Mouse (Mus musculus) CH12.LX (cell line): ENCODE results near the gene Irf8. TPM values are rescaled to one million over a fixed set of nuclear protein-coding genes. Genes with fewer than 3 reads are reported as not detected.

Experiments
- DNase-seq: peaks from one replicate; pipeline ENCODE4 v3.0.0-alpha.2; 2013; ENCODE audit errors: extremely low read depth
- H3K27ac ChIP-seq: 2 replicates; pipeline ENCODE4 v1.5.1; 2012; ENCODE audit warnings: low read depth, mild to moderate bottlenecking, control low read depth, moderate library complexity; ENCODE audit not compliant: insufficient read depth
- H3K27me3 ChIP-seq: replicated peaks from 2 replicates; pipeline ENCODE3; 2012; ENCODE audit warnings: inconsistent platforms
- H3K36me3 ChIP-seq, 2 experiments: replicated peaks in 1 of 2; 2 replicates each; pipeline versions ENCODE3 to v1.6.1; 2012; ENCODE audit warnings: inconsistent platforms in 1 of 2, low read length in 1 of 2, mild to moderate bottlenecking in 1 of 2, mixed read lengths in 1 of 2, moderate library complexity in 1 of 2; ENCODE audit not compliant: control insufficient read depth in 1 of 2, insufficient read depth in 1 of 2
- H3K4me1 ChIP-seq, 2 experiments: 2 replicates each; pipeline ENCODE4 v1.6.1; 2012; ENCODE audit warnings: inconsistent platforms in 1 of 2, moderate library complexity in 1 of 2; ENCODE audit not compliant: insufficient read depth in 2 of 2, control insufficient read depth in 1 of 2
- H3K4me2 ChIP-seq: 2 replicates; pipeline ENCODE4 v1.6.1; 2012; ENCODE audit warnings: low read depth, mild to moderate bottlenecking, control low read depth; ENCODE audit not compliant: poor library complexity, insufficient read depth, severe bottlenecking
- H3K4me3 ChIP-seq, 3 experiments: fragments of 150-350 bp in 1 of 3; sonication (generic) in 1 of 3; replicated peaks in 1 of 3; 2 replicates each; pipeline versions ENCODE3 to v1.5.1; 2011 to 2012; ENCODE audit warnings: low read depth in 2 of 3, low read length in 2 of 3, mild to moderate bottlenecking in 2 of 3, moderate library complexity in 2 of 3, control low read depth in 1 of 3, improper control_type of control experiment in 1 of 3, inconsistent platforms in 1 of 3, mixed read lengths in 1 of 3; ENCODE audit not compliant: poor library complexity in 1 of 3
- H3K79me2 ChIP-seq: replicated peaks from 2 replicates; pipeline ENCODE4 v1.6.1; 2012; ENCODE audit warnings: mild to moderate bottlenecking, moderate library complexity; ENCODE audit not compliant: control insufficient read depth, poor library complexity, insufficient read depth, severe bottlenecking; ENCODE audit errors: extremely low read depth
- H3K9ac ChIP-seq: 2 replicates; pipeline ENCODE4 v1.6.1; 2012; ENCODE audit warnings: low read depth, mild to moderate bottlenecking, control low read depth, moderate library complexity; ENCODE audit not compliant: insufficient read depth
- H3K9me3 ChIP-seq: replicated peaks from 2 replicates; pipeline ENCODE3; 2012; ENCODE audit warnings: low read length, inconsistent platforms, mixed read lengths
- BHLHE40 ChIP-seq: IDR thresholded peaks from 2 replicates; pipeline ENCODE4 v1.6.1; 2011; ENCODE audit warnings: mild to moderate bottlenecking, low read depth, low read length, improper control_type of control experiment
- E2F4 ChIP-seq: IDR thresholded peaks from 2 replicates; pipeline ENCODE4 v1.6.1; 2011; ENCODE audit warnings: low read depth, low read length, improper control_type of control experiment; ENCODE audit not compliant: insufficient replicate concordance
- EP300 ChIP-seq: IDR thresholded peaks from 2 replicates; pipeline ENCODE4 v1.6.1; 2011; ENCODE audit warnings: low read length, improper control_type of control experiment
- ETS1 ChIP-seq: conservative IDR thresholded peaks from 2 replicates; pipeline ENCODE4 v1.6.1; 2012; ENCODE audit warnings: low read depth, mild to moderate bottlenecking, inconsistent platforms, low read length, improper control_type of control experiment, moderate library complexity
- HCFC1 ChIP-seq: IDR thresholded peaks from 2 replicates; pipeline ENCODE4 v1.6.1; 2012; ENCODE audit warnings: low read depth, mild to moderate bottlenecking, inconsistent platforms, low read length, improper control_type of control experiment
- IRF4 ChIP-seq: IDR thresholded peaks from 2 replicates; pipeline ENCODE4 v1.6.1; 2014; ENCODE audit warnings: low read depth, mild to moderate bottlenecking, inconsistent platforms, low read length, improper control_type of control experiment
- JUN ChIP-seq: IDR thresholded peaks from 2 replicates; pipeline ENCODE4 v1.6.1; 2011; ENCODE audit warnings: low read depth, mild to moderate bottlenecking, low read length, improper control_type of control experiment, moderate library complexity; ENCODE audit not compliant: insufficient read depth
- MAZ ChIP-seq: IDR thresholded peaks from 2 replicates; pipeline ENCODE4 v1.6.1; 2012; ENCODE audit warnings: low read depth, mild to moderate bottlenecking, inconsistent platforms, low read length, improper control_type of control experiment, moderate library complexity
- MEF2A ChIP-seq: IDR thresholded peaks from 2 replicates; pipeline ENCODE4 v1.6.1; 2014; ENCODE audit warnings: low read depth, mild to moderate bottlenecking, inconsistent platforms, low read length, improper control_type of control experiment, borderline replicate concordance
- MXI1 ChIP-seq: IDR thresholded peaks from 2 replicates; pipeline ENCODE4 v1.6.1; 2011; ENCODE audit warnings: mild to moderate bottlenecking, low read depth, low read length, improper control_type of control experiment
- MYC ChIP-seq: IDR thresholded peaks from 2 replicates; pipeline ENCODE4 v1.6.1; 2011; ENCODE audit warnings: low read depth, mild to moderate bottlenecking, improper control_type of control experiment, low read length
- NRF1 ChIP-seq: IDR thresholded peaks from 2 replicates; pipeline ENCODE4 v1.6.1; 2014; ENCODE audit warnings: low read depth, mild to moderate bottlenecking, inconsistent platforms, low read length, improper control_type of control experiment, moderate library complexity
- PAX5 ChIP-seq: IDR thresholded peaks from 2 replicates; pipeline ENCODE4 v1.6.1; 2012; ENCODE audit warnings: low read length, inconsistent platforms, mixed read lengths
- POLR2A ChIP-seq: IDR thresholded peaks from 2 replicates; pipeline ENCODE4 v1.6.1; 2011; ENCODE audit warnings: low read depth, mild to moderate bottlenecking, improper control_type of control experiment, low read length
- RAD21 ChIP-seq: IDR thresholded peaks from 2 replicates; pipeline ENCODE4 v1.6.1; 2011; ENCODE audit warnings: low read depth, mild to moderate bottlenecking, low read length, improper control_type of control experiment, moderate library complexity
- RCOR1 ChIP-seq: conservative IDR thresholded peaks from 2 replicates; pipeline ENCODE4 v1.6.1; 2012; ENCODE audit warnings: low read depth, mild to moderate bottlenecking, inconsistent platforms, low read length, improper control_type of control experiment
- SIN3A ChIP-seq: IDR thresholded peaks from 2 replicates; pipeline ENCODE4 v1.6.1; 2012; ENCODE audit warnings: low read length, improper control_type of control experiment, inconsistent platforms
- TBP ChIP-seq: conservative IDR thresholded peaks from 2 replicates; pipeline ENCODE4 v1.6.1; 2011; ENCODE audit warnings: low read depth, low read length, improper control_type of control experiment
- TCF12 ChIP-seq: IDR thresholded peaks from 2 replicates; pipeline ENCODE4 v1.6.1; 2014; ENCODE audit warnings: low read depth, mild to moderate bottlenecking, inconsistent platforms, low read length, improper control_type of control experiment
- USF1 ChIP-seq: IDR thresholded peaks from 2 replicates; pipeline ENCODE4 v1.6.1; 2014; ENCODE audit warnings: low read depth, mild to moderate bottlenecking, inconsistent platforms, low read length, improper control_type of control experiment
- ZC3H11A ChIP-seq: IDR thresholded peaks from 2 replicates; pipeline ENCODE4 v1.6.1; 2012; ENCODE audit warnings: low read depth, mild to moderate bottlenecking, inconsistent platforms, low read length, improper control_type of control experiment
- ZMIZ1 ChIP-seq: IDR thresholded peaks from 2 replicates; pipeline ENCODE4 v1.6.1; 2012; ENCODE audit warnings: low read depth, mild to moderate bottlenecking, inconsistent platforms, low read length, improper control_type of control experiment
- dilution Hi-C: fragments of 300-500 bp; cut with MboI; formaldehyde crosslinking; loops from 2 replicates; pipeline ENCODE4 v1.14.3; 2020; ENCODE audit warnings: low sequenced_read_pairs; ENCODE audit not compliant: extremely low pct_unique_long_range_greater_than_20kb, extremely low pct_ligation_motif_present
- in situ Hi-C: fragments of 300-500 bp; cut with MboI; formaldehyde crosslinking; loops from 3 replicates; pipeline ENCODE4 v1.14.3; 2019; ENCODE audit warnings: low sequenced_read_pairs, low pct_ligation_motif_present, low pct_unique_long_range_greater_than_20kb, mixed read lengths
- polyA plus RNA-seq: library from polyadenylated mRNA; unstranded; fragments of >175 nt; gene quantifications from 2 replicates; pipeline ENCODE4 v1.2.1, GENCODE M21; 2012; ENCODE audit warnings: low read depth; ENCODE audit not compliant: insufficient read length
- total RNA-seq, 2 experiments: library from RNA; depleted of rRNA; stranded (reverse); fragments of 300-350 nt in 1 of 2; fragments of >200 nt in 1 of 2; gene quantifications; 2 replicates each; pipeline ENCODE4 v1.2.3; 2012 to 2014

Irf8 gene
- total and polyA plus RNA-seq, 3 experiments, result 13.3 to 34.3 (median 17.7) TPM

DNA sequence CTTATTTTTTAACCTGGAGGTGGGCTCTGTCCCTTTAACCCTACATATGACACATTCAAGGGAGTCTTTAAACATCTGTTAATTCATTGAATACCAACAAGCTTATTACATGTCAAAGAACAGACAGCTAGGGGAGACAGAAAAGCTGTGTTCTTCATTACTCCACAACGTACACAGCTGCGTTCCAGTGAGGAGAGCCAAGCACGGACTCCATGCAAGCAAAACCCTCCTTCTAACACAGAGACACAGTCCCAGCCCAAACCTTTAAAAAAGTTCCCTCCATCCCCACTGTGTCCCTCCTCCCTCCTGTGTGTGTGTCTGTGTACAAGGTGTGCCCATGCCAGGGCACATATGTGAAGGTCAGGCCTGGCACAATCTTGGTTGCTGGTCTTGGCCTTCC lies 30.0 kb upstream of the Irf8 start:
- in situ Hi-C loops, result no loop called here

DNA sequence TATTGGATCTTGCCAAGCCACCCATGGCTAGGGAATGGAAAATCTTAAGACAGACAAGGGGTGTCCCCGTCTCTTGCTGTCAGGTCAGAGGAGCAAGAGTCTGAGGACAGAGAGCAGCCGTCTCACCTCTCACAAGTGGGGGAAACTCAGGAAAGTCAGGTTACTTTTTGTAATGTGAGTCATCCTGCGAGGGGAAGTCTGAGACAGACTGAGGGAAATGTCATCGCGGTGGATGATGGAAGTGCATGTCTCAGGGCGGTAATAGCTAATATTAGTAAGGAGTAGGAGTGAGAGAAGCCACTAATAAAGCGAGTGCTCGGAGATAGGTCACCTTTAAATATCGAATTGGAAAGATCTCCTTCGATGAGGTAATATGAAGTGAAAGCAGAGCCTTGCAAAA lies 27.0 kb upstream of the Irf8 start:
- Histone ChIP-seq H3K4me3 (no peak overlapping the region), H3K9me3 (no peaks in the 10 kb centered on the region), H3K4me1 (peaks cover 3 to 34% of the 10 kb centered on the region in 2 experiments; a peak in 3 of 4 replicates), H3K9ac (no peak overlapping the region), H3K27ac (no peak overlapping the region), H3K36me3 (no peaks in the 10 kb centered on the region), H3K27me3 (peaks cover 13% of the 10 kb centered on the region), H3K79me2 (no peaks in the 10 kb centered on the region), H3K4me2 (0 out of 2 replicates have a peak overlapping the region, but pooled peaks have one; percentile 18)
- TF ChIP-seq BHLHE40 (peak; percentile 27; the same call in 1 of the 2 replicates), RAD21 (no peak), EP300 (peak; percentile 53), MXI1 (no peak), USF1 (no peak), JUN (no peak; the same call in 1 of the 2 replicates), E2F4 (no peak), MAZ (no peak), MEF2A (peak; percentile 67; the same call in 1 of the 2 replicates), SIN3A (no peak), RCOR1 (no peak), PAX5 (no peak), TCF12 (no peak), ETS1 (peak; percentile 65), POLR2A (no peak), ZMIZ1 (no peak), MYC (no peak), TBP (no peak), ZC3H11A (no peak), NRF1 (no peak), IRF4 (peak; percentile 73)
- in situ Hi-C loops (no loop called here), dilution Hi-C loops (no loop called here)
- peak; percentile 34 for DNase-seq

More for the DNA sequence above, 30.0 kb upstream of the Irf8 start:
- H3K4me1 ChIP-seq, result peaks cover 14 to 57% of the 10 kb centered on the region in 2 experiments
- H3K9me3 ChIP-seq, result no peaks in the 10 kb centered on the region
- dilution Hi-C loops, result no loop called here
- no peaks in the 10 kb centered on the region for H3K79me2 ChIP-seq
- no peaks in the 10 kb centered on the region for H3K36me3 ChIP-seq
- H3K27me3 ChIP-seq, result peaks cover 18% of the 10 kb centered on the region
- H3K9ac ChIP-seq, result no peak overlapping the region
- no peak overlapping the region for H3K4me3 ChIP-seq
- no peak overlapping the region for H3K4me2 ChIP-seq
- no peak for DNase-seq
- no peak overlapping the region for H3K27ac ChIP-seq
- no peak for TF ChIP-seq HCFC1
- TF ChIP-seq, all 38 proteins: peak for 0
